Mouse (Mus musculus) C2C12 (cell line): ENCODE measurements at regions not wholly inside any gene's neighbourhood (a gene's known extent, or its start where the extent isn't known, plus 50 kb on each side); places are given as distances from the start of the nearest gene placed in this dataset.

ENCODE experiments used
- CTCF ChIP-seq: IDR thresholded peaks from one replicate; pipeline ENCODE4 v1.5.1; 2011; ENCODE audit not compliant: control insufficient read depth, insufficient read depth, insufficient read length
- MAX ChIP-seq: IDR thresholded peaks from one replicate; pipeline ENCODE4 v1.6.1; 2011; ENCODE audit warnings: mild to moderate bottlenecking, control low read depth
- MYOD1 ChIP-seq: IDR thresholded peaks from one replicate; pipeline ENCODE4 v1.6.1; 2011; ENCODE audit warnings: low read depth; ENCODE audit not compliant: control insufficient read depth, insufficient read length
- USF1 ChIP-seq: IDR thresholded peaks from one replicate; pipeline ENCODE4 v1.6.1; 2011; ENCODE audit warnings: low read depth, mild to moderate bottlenecking, control low read depth, moderate library complexity

- TF ChIP-seq CTCF = no peak
- no peak for TF ChIP-seq MAX
- no peak for TF ChIP-seq USF1
- no peak for TF ChIP-seq MYOD1
Observed at GRCm38 (mm10) chr12:99050426-99050825, 130.1 kb downstream of the Ttc8 start.
